Mouse (Mus musculus) spleen, postnatal 10 days (tissue): ENCODE data around the gene Ptbp3.

Source experiments
- DNase-seq, 2 experiments: peaks; one replicate each; pipeline ENCODE4 v3.0.0; 2021 to 2022; ENCODE audit warnings: low spot score in 2 of 2

Ptbp3 gene

GRCm38 (mm10) chr4:59555177-59555576 lies 6.0 kb upstream of the Ptbp3 start:
- DNase-seq: no peak

- no peak for DNase-seq
Observed at GRCm38 (mm10) chr4:59553576-59553975, 4.4 kb upstream of the Ptbp3 start.

- no peak for DNase-seq
Observed at GRCm38 (mm10) chr4:59552835-59553234, 3.7 kb upstream of the Ptbp3 start.

GRCm38 (mm10) chr4:59551901-59552300 lies 2.7 kb upstream of the Ptbp3 start:
- no peak for DNase-seq

- peak in 1 of 2 experiments; percentile 45 for DNase-seq
Observed at GRCm38 (mm10) chr4:59549977-59550560, 905 bp upstream of the Ptbp3 start.

- DNase-seq: peak; percentile 88
Observed at GRCm38 (mm10) chr4:59548560-59549174, 497 bp downstream of the Ptbp3 start.

- no peak for DNase-seq
Observed at GRCm38 (mm10) chr4:59548011-59548559, 1.1 kb downstream of the Ptbp3 start.

GRCm38 (mm10) chr4:59547136-59547889 lies 1.9 kb downstream of the Ptbp3 start:
- peak in 1 of 2 experiments; percentile 63 for DNase-seq

GRCm38 (mm10) chr4:59546285-59547071 lies 2.7 kb downstream of the Ptbp3 start:
- no peak for DNase-seq

- DNase-seq: no peak
Observed at GRCm38 (mm10) chr4:59544654-59545053, 4.5 kb downstream of the Ptbp3 start.

- no peak for DNase-seq
Observed at GRCm38 (mm10) chr4:59543006-59543405, 6.2 kb downstream of the Ptbp3 start.

GRCm38 (mm10) chr4:59536281-59536680 lies 12.9 kb downstream of the Ptbp3 start:
- DNase-seq: no peak

- DNase-seq: no peak
Observed at GRCm38 (mm10) chr4:59535624-59536023, 13.5 kb downstream of the Ptbp3 start.

- DNase-seq: peak in 1 of 2 experiments; percentile 33
Observed at GRCm38 (mm10) chr4:59533268-59533667, 15.9 kb downstream of the Ptbp3 start.

- no peak for DNase-seq
Observed at GRCm38 (mm10) chr4:59531172-59531571, 18.0 kb downstream of the Ptbp3 start.

- no peak for DNase-seq
Observed at GRCm38 (mm10) chr4:59527470-59527869, 21.7 kb downstream of the Ptbp3 start.

- no peak for DNase-seq
Observed at GRCm38 (mm10) chr4:59526728-59527127, 22.4 kb downstream of the Ptbp3 start.

GRCm38 (mm10) chr4:59524875-59525274 lies 24.3 kb downstream of the Ptbp3 start:
- no peak for DNase-seq

GRCm38 (mm10) chr4:59510321-59510720 lies 38.8 kb downstream of the Ptbp3 start:
- no peak for DNase-seq

GRCm38 (mm10) chr4:59509558-59509957 lies 39.6 kb downstream of the Ptbp3 start:
- DNase-seq: peak in 1 of 2 experiments; percentile 23

GRCm38 (mm10) chr4:59507766-59508165 lies 41.4 kb downstream of the Ptbp3 start:
- DNase-seq: no peak

GRCm38 (mm10) chr4:59506704-59507103 lies 42.5 kb downstream of the Ptbp3 start:
- no peak for DNase-seq
